24 mouse cellular contexts compared by ENCODE assay signal in the genomic region with DNA sequence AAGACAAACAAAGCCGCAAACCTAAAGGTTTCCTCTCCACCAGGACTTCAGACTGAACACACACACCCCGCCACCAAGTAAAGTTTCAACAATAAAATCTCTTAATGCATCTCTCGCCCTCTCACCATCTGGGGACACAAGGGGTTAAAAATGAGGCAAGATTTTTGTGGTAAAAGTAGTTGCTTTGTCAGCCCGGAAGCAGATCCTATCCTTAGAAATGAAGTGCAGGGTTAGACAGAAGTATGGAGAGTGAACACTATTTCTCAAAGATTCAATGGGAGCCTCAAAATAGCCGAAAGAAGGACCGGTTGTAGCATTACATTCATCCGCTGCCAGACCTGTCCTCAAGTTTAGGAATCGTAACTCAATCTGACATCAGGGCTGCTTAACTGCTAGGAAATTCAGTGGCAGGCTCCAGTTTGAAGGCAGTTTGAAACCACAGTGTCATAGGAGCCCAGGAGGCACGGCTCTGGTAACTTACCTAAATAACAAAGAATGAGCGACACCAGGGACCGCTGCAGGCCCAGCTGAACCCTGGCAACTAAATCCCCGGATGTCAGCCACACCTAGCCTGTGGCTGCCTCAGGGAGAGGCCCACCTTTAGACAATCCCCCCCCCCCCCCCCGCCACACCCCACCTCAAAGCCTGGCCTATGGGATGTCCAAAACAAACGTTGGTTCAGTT. TPM values are rescaled to one million over a fixed set of nuclear protein-coding genes. Genes with fewer than 3 reads are reported as not detected.
A peak's percentile ranks its signal among the peaks of the same experiment; 100 is the strongest.
DNase-seq lines count a peak whose midpoint lies in the region; ATAC-seq and TF ChIP-seq lines count a peak whose summit lies in the region.
"Had no signal": no experiment of that assay in that cellular context is flagged by ENCODE, and none has a peak within 500 bp of the region (broad histone marks: within the 10 kb centered on the region; RNA-seq: fewer than 3 reads in every experiment).

No protein-coding gene starts in this region.

- H3K36me3 ChIP-seq in kidney, postnatal 0 days (ENCODE audit: insufficient read depth, low read length), result no peaks in the 10 kb centered on the region
- H3K36me3 ChIP-seq: embryonic facial prominence, embryonic 12.5 days; heart, embryonic 12.5 days; hindbrain, embryonic 13.5 days; limb, embryonic 13.5 days; liver, embryonic 15.5 days; midbrain, embryonic 15.5 days; neural tube, embryonic 15.5 days had no signal

- no peak overlapping the region for H3K9ac ChIP-seq in kidney, postnatal 0 days (ENCODE audit: low read depth, low read length)
- H3K9ac ChIP-seq: embryonic facial prominence, embryonic 12.5 days; heart, embryonic 12.5 days; hindbrain, embryonic 13.5 days; limb, embryonic 13.5 days; liver, embryonic 15.5 days; midbrain, embryonic 15.5 days; neural tube, embryonic 15.5 days had no signal

- no peak overlapping the region for H3K4me3 ChIP-seq in kidney, postnatal 0 days (replicated peaks; ENCODE audit: low read depth, low read length)
- H3K4me3 ChIP-seq: embryonic facial prominence, embryonic 12.5 days; heart, embryonic 12.5 days; hindbrain, embryonic 13.5 days; limb, embryonic 13.5 days; liver, embryonic 15.5 days; midbrain, embryonic 15.5 days; myocyte; neural tube, embryonic 15.5 days had no signal

- TF ChIP-seq CTCF in kidney, postnatal 0 days (IDR thresholded peaks at IDR 0.05; ENCODE audit: low read depth), result no peak

- H3K27ac ChIP-seq in kidney, postnatal 0 days, result no peak overlapping the region
- H3K27ac ChIP-seq: embryonic facial prominence, embryonic 12.5 days; hindbrain, embryonic 13.5 days; limb, embryonic 13.5 days; liver, embryonic 15.5 days; midbrain, embryonic 15.5 days; neural tube, embryonic 15.5 days had no signal

- no peaks in the 10 kb centered on the region for H3K27me3 ChIP-seq in kidney, postnatal 0 days (ENCODE audit: insufficient read depth, low read length)
- H3K27me3 ChIP-seq: embryonic facial prominence, embryonic 12.5 days; hindbrain, embryonic 13.5 days; liver, embryonic 15.5 days; midbrain, embryonic 15.5 days; neural tube, embryonic 15.5 days had no signal

- no peak overlapping the region for H3K4me2 ChIP-seq in kidney, postnatal 0 days (ENCODE audit: low read length)
- H3K4me2 ChIP-seq: embryonic facial prominence, embryonic 12.5 days; heart, embryonic 12.5 days; hindbrain, embryonic 13.5 days; limb, embryonic 13.5 days; liver, embryonic 15.5 days; midbrain, embryonic 15.5 days; neural tube, embryonic 15.5 days had no signal

- H3K9me3 ChIP-seq in kidney, postnatal 0 days (replicated peaks; ENCODE audit: low read length), result no peaks in the 10 kb centered on the region
- H3K9me3 ChIP-seq: embryonic facial prominence, embryonic 12.5 days; heart, embryonic 12.5 days; hindbrain, embryonic 13.5 days; limb, embryonic 13.5 days; liver, embryonic 15.5 days; midbrain, embryonic 15.5 days; neural tube, embryonic 15.5 days had no signal

- no peak for ATAC-seq in kidney, postnatal 0 days (replicated peaks; ENCODE audit: low FRiP score, low read depth)
- peak; percentile 36; the same call in 1 of the 2 replicates for ATAC-seq in common myeloid progenitor, adult 5-6 weeks (replicated peaks; ENCODE audit: low read depth, poor library complexity, severe bottlenecking)
- peak; percentile 80 for ATAC-seq in megakaryocyte progenitor cell, adult 5-6 weeks (replicated peaks; ENCODE audit: poor library complexity)
- ATAC-seq: inflammation-experienced regulatory T-cells, adult 6 months; lung, postnatal 0 days; midbrain, embryonic 15.5 days had no signal

- no peaks in the 10 kb centered on the region for H3K4me1 ChIP-seq in kidney, postnatal 0 days (replicated peaks; ENCODE audit: insufficient read depth, low read length)
- H3K4me1 ChIP-seq: heart, embryonic 12.5 days; hindbrain, embryonic 13.5 days; liver, embryonic 15.5 days; midbrain, embryonic 15.5 days; neural tube, embryonic 15.5 days had no signal

- WGBS in kidney, postnatal 0 days, result 41% methylated on average over 13 of the region's 14 CpGs

- peak; percentile 19 for DNase-seq in kidney, postnatal 0 days (ENCODE audit: low spot score)
- no peak for DNase-seq in kidney, postnatal 36 days
- peak; percentile 72 for DNase-seq in ES-CJ7 (ENCODE audit: low read depth, low spot score)
- no peak for DNase-seq in right cerebral cortex, postnatal 36 days (ENCODE audit: low spot score in 2 of 2)
- no peak for DNase-seq in adrenal gland, postnatal 25 days
- DNase-seq: adrenal gland, adult 2 months; cerebellum, adult 8-10 months; gastrocnemius, postnatal 36 days; heart, postnatal 14 days; kidney, adult 8-10 months; right cerebral cortex, postnatal 14 days; thymus, adult 2 months had no signal

RNA-seq across cellular contexts. Expression of gene Satb2, which starts 23.3 kb away (rescaled TPM):
- polyA plus RNA-seq in kidney, postnatal 0 days (2015; fragmentation: Nextera tagmentation; extraction: Ambion mirVana), result 2.2 and 2.8 TPM in 2 replicates
- total RNA-seq in common myeloid progenitor, adult 5-6 weeks (2017), result 0.46 and 0.49 TPM in 2 replicates
- 0.89 and 1.9 TPM in 2 replicates for total RNA-seq in megakaryocyte progenitor cell, adult 5-6 weeks (2015)
- 0.62 and 0.64 TPM in 2 replicates for total RNA-seq in megakaryocyte progenitor cell, adult 5-6 weeks (2017)
- 3.4 and 5.0 TPM in 2 replicates for total RNA-seq in adrenal gland, postnatal 25 days (2021)
- polyA plus RNA-seq: inflammation-experienced regulatory T-cells, adult 6 months had no signal

Comparison
In these comparisons a context has a peak if more than half of its experiments do, and no peak if none do; other contexts are left out.
1. DNase-seq: peak in kidney, postnatal 0 days (single experiment) and ES-CJ7 (single experiment); none in kidney, postnatal 36 days (0 of 2), right cerebral cortex, postnatal 36 days (0 of 2) and adrenal gland, postnatal 25 days (single experiment).